Mouse (Mus musculus) lung, postnatal 25 days (tissue): ENCODE measurements around the gene Mrpl33.

Experiments
- DNase-seq: peaks from one replicate; pipeline ENCODE4 v3.0.0; 2022; ENCODE audit warnings: low spot score

The Mrpl33 gene

GRCm38 (mm10) chr5:31698931-31699330 lies 102.2 kb downstream of the Mrpl33 start:
- DNase-seq = no peak

- no peak for DNase-seq
Observed at GRCm38 (mm10) chr5:31699397-31699796, 102.7 kb downstream of the Mrpl33 start.

GRCm38 (mm10) chr5:31704971-31705370 lies 108.2 kb downstream of the Mrpl33 start:
- DNase-seq = no peak

- no peak for DNase-seq
Observed at GRCm38 (mm10) chr5:31706826-31707225, 110.1 kb downstream of the Mrpl33 start.

GRCm38 (mm10) chr5:31709389-31709788 lies 112.7 kb downstream of the Mrpl33 start:
- DNase-seq = no peak

DNA sequence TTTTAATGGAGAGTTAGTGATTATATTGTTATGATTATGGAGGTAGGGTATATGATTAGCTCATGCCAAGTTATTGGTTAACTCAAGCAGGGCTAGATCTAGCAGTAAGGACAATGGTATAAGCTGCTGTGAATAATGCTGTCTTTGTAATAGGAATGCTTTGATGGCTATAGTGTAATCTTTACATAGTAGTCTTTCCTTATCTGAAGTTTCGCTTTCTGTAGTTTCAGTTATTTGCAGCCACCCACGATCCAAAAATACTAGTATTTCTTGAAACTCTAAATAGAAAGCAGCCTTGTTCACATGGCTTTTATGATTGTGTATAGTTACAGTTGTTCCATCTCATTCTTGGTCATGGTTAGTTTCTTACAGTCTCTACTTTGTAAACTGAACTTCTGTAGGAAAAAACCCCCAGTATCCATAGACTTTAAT lies 116.6 kb downstream of the Mrpl33 start:
- no peak for DNase-seq

- no peak for DNase-seq
Observed at GRCm38 (mm10) chr5:31713841-31714264, 117.1 kb downstream of the Mrpl33 start.
